Mouse (Mus musculus): ENCODE results near the gene Gpr62.

- TF ChIP-seq CTCF (IDR thresholded peaks at IDR 0.05; ENCODE audit: borderline replicate concordance, insufficient read depth, low read length), result no peak
- no peak for TF ChIP-seq POLR2A (IDR thresholded peaks at IDR 0.05; ENCODE audit: low read depth, low read length)
Observed at GRCm38 (mm10) chr9:106450661-106451060, 15.1 kb downstream of the Gpr62 start.
